Mouse (Mus musculus) regulatory T cell (primary cell): ENCODE data around the gene Rasgef1b.

Experiments
- in situ Hi-C: fragments of 300-600 bp; cut with MboI, MseI; formaldehyde crosslinking; loops from one replicate; pipeline ENCODE4 v1.15.1; 2025; ENCODE audit warnings: high pct_unique_total_duplicates

Gene Rasgef1b

GRCm38 (mm10) chr5:99602244-99603023 is 126.4 kb downstream of the Rasgef1b start:
- in situ Hi-C loops = no loop called here

- in situ Hi-C loops = no loop called here
Observed at GRCm38 (mm10) chr5:99599376-99599775, 129.5 kb downstream of the Rasgef1b start.

GRCm38 (mm10) chr5:99598470-99599110 is 130.3 kb downstream of the Rasgef1b start:
- in situ Hi-C loops = no loop called here

GRCm38 (mm10) chr5:99597701-99598100 is 131.2 kb downstream of the Rasgef1b start:
- in situ Hi-C loops = no loop called here

GRCm38 (mm10) chr5:99591348-99591747 is 137.5 kb downstream of the Rasgef1b start:
- in situ Hi-C loops = loop anchor here (5.0 kb wide), 1 partner anchor 389 kb away; no protein-coding TSS in a partner anchor

- in situ Hi-C loops = loop anchor here (5.0 kb wide), 1 partner anchor 388 kb away; no protein-coding TSS in a partner anchor
Observed at GRCm38 (mm10) chr5:99590539-99590938, 138.3 kb downstream of the Rasgef1b start.

GRCm38 (mm10) chr5:99587994-99588393 is 140.9 kb downstream of the Rasgef1b start:
- in situ Hi-C loops = loop anchor here (5.0 kb wide), 1 partner anchor 341 kb away; no protein-coding TSS in a partner anchor

GRCm38 (mm10) chr5:99587589-99587988 is 141.3 kb downstream of the Rasgef1b start:
- in situ Hi-C loops = loop anchor here (5.0 kb wide), 1 partner anchor 340 kb away; no protein-coding TSS in a partner anchor

GRCm38 (mm10) chr5:99586287-99586686 is 142.6 kb downstream of the Rasgef1b start:
- in situ Hi-C loops = loop anchor here (5.0 kb wide), 1 partner anchor 339 kb away; no protein-coding TSS in a partner anchor

GRCm38 (mm10) chr5:99585166-99585898 is 143.5 kb downstream of the Rasgef1b start:
- in situ Hi-C loops = loop anchor here (5.0 kb wide), 1 partner anchor 338 kb away; no protein-coding TSS in a partner anchor

- in situ Hi-C loops = no loop called here
Observed at GRCm38 (mm10) chr5:99584266-99584665, 144.6 kb downstream of the Rasgef1b start.

GRCm38 (mm10) chr5:99582055-99582454 is 146.8 kb downstream of the Rasgef1b start:
- in situ Hi-C loops = no loop called here

- in situ Hi-C loops = no loop called here
Observed at GRCm38 (mm10) chr5:99578692-99579091, 150.2 kb downstream of the Rasgef1b start.

GRCm38 (mm10) chr5:99575897-99576296 is 153.0 kb downstream of the Rasgef1b start:
- in situ Hi-C loops = no loop called here

GRCm38 (mm10) chr5:99564501-99565323 is 164.2 kb downstream of the Rasgef1b start:
- in situ Hi-C loops = no loop called here

GRCm38 (mm10) chr5:99562096-99562495 is 166.8 kb downstream of the Rasgef1b start:
- in situ Hi-C loops = no loop called here

GRCm38 (mm10) chr5:99559814-99560213 is 169.1 kb downstream of the Rasgef1b start:
- in situ Hi-C loops = no loop called here

- in situ Hi-C loops = no loop called here
Observed at GRCm38 (mm10) chr5:99558231-99558630, 170.6 kb downstream of the Rasgef1b start.

GRCm38 (mm10) chr5:99552645-99553044 is 176.2 kb downstream of the Rasgef1b start:
- in situ Hi-C loops = no loop called here

- in situ Hi-C loops = no loop called here
Observed at GRCm38 (mm10) chr5:99544664-99545494, 184.0 kb downstream of the Rasgef1b start.
